Mouse (Mus musculus): ENCODE data around the gene Rps6.
A peak's percentile ranks its signal among the peaks of the same experiment; 100 is the strongest.
"Not testable (repeated sequence)": the region's sequence is repeated elsewhere in the genome, so short reads cannot be mapped to it uniquely, and the experiment has no call there.

Gene Rps6

DNA sequence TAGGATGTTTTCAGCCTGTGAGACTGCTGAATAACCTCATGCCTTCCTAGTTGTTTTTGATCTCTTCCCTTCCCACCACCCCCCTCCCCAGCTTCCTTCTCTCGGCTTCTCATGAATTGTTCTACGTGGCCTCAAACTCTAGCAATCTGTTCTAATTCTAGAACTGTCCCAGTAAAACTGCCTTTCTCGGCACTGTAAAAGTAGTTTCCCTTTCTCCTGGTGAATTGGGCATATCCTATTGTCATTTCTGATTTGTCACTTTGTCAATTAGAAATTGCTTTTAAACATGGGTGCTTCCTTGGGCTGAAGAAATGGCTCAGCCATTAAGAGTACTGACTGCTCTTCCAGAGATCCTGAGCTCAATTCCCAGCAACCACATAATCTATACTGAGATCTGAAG lies 5.2 kb downstream of the Rps6 start:
- no peak for DNase-seq (ENCODE audit: low spot score)

DNA sequence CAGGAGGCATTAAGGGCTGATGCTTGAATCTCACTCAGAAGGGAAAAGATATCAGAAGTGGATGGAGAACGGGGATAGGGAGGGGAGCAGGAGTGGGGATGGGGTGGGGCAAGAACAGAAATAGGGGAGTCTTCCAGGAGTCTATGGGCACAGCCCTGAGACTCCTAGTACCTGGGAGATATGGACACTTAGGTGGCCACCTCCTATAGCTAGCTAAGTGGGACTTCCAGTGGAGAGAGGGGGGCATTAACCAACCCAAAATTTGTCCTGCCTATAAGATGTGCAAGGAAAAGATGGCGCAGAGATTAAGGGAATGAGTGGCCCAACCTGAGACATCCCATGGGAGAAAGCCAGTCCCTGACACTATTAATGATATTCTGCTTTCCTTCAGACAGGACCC lies 5.9 kb downstream of the Rps6 start:
- no peak for DNase-seq (ENCODE audit: low spot score)

- no peak for DNase-seq (ENCODE audit: low spot score)
These were observed 10.0 kb downstream of the Rps6 start for GRCm38 (mm10) chr4:86847246-86847645.

DNA sequence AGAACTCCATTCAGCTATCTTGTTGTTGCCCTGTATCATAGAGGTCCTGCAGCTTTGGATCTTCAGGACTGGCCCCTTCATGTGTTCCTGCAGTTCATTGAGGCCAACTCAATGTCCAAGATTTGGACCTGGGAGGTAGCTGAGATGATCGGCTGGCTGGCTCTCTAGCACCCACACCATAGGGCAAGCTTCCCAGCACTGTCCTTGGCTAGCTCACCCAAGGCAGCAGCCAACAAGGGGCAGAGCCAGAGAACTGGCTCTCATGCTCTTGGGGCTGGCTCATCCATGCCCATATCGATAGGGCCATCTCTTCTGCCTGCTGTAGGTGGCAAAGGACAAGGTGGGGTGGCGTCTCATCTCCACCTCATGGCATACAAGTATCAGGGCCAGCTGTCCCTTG lies 11.8 kb downstream of the Rps6 start:
- no peak for DNase-seq (ENCODE audit: low spot score)

- not testable (repeated sequence) for DNase-seq (ENCODE audit: low spot score)
These were observed 16.1 kb downstream of the Rps6 start for GRCm38 (mm10) chr4:86841141-86841540.

DNA sequence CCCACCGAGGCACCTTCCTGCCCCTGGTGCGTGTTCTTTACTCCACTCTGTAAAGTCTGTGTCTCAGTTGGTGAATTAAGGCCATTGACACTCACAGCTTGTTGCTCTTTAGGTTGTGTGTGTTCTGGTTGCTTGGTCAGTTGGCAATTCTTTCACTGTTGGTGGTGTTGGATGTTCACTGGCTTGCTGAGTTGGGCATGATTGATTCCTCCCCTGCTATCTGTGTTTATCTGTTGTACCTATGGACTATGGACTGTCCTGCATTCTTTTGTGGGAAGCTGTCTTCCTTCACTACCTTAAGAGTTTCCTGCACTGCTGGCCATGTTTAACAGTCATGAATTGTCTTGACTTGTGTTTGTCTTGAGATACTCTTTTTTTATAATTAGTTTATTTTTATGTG lies 25.3 kb downstream of the Rps6 start:
- DNase-seq (ENCODE audit: low spot score), result no peak

DNA sequence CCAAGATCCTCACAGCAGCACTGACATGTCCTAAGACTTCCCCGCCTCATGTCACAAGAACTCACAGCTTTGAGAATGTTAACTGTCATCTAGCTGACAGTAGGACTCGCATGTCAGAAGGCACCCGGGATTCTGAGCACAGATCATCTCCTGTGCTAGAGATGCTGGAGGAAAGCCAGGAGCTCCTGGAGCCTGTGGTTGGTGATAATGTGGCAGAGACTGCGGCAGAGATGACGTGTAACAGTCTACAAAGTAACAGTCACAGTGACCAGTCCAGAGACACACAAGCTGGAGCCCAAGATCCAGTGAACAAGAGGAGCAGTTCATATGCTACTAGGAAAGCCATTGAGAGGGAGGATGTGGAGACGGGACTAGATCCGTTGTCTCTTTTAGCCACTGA lies 32.1 kb downstream of the Rps6 start:
- DNase-seq (ENCODE audit: low spot score), result no peak

GRCm38 (mm10) chr4:86823169-86823568 lies 34.0 kb downstream of the Rps6 start:
- peak; percentile 7 for DNase-seq (ENCODE audit: low spot score)

DNA sequence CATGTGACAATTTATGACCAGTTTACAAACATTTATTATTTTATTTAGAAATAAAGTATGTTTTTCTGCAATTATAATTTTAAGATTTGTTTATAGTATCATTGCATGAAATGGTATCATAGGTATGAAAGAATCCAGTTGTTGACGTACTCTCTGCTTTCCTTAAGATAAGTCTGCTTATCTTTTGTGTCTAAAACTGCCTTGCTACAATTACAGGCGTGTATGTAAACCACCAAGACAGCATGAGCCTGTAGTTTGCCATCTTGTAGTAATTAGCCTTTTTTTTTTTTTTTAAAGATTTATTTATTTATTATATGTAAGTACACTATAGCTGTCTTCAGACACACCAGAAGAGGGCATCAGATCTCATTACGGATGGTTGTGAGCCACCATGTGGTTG lies 42.4 kb downstream of the Rps6 start:
- no peak for DNase-seq (ENCODE audit: low spot score)

DNA sequence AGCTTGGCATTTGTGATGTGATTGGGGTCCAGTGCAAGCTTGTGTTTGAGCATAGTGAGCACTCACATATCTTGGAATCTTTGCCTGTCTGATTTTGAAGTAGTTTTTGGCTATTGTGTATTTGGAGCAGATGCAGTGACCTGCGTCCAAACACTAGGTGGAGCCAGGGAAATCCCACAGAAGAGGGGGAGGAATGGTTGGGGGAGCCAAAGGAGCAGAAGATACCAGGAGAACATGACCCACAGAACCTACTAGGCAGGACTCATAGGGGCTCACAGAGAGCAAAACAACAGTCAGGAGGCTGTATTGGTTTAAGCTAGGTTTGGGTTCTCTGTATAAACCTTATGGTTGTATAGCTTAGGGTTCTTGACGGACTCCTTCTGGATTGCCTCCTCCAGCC lies 46.6 kb downstream of the Rps6 start:
- DNase-seq (ENCODE audit: low spot score), result no peak
